Mouse (Mus musculus) thymus, postnatal 10 days (tissue): ENCODE results near the gene Mgat5.

Experiments
- DNase-seq, 2 experiments: peaks; one replicate each; pipeline ENCODE4 v3.0.0; 2021; ENCODE audit warnings: low spot score in 2 of 2

Gene Mgat5

DNA sequence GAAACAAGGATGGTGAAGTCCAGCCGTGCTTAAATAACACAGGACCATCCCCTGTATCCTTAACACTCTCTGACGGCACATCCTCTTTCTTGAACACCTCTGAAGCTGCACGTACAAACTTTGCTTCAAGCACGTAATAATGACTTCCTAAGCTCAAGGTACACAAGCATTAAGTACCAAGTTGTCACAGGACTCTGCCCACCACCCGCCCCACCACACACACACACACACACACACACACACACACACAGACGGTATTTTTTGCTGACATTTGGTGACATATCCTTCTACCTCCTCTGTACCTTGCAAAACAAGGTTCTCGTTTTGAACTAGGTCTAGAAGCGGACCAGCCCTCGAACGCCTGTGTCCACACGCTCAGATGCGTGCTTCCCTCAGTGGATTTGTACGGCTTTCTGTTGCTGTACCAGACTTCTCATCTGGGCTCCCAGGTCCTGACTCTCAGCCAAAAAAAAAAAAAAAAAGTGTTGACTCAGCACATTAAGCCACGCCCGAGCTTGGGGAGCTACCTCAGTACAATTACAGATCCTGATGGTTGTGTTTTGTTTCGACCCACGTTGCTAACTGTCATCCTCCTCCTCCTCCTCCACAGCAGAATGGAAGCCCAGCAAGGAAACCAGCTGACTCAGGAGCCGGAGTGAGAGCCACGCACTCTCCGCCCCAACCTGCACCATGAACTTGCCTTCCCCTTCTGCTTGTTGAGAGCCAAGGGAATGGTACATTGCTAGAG lies 101.4 kb downstream of the Mgat5 start:
- DNase-seq, result peak in 1 of 2 experiments; percentile 27

DNA sequence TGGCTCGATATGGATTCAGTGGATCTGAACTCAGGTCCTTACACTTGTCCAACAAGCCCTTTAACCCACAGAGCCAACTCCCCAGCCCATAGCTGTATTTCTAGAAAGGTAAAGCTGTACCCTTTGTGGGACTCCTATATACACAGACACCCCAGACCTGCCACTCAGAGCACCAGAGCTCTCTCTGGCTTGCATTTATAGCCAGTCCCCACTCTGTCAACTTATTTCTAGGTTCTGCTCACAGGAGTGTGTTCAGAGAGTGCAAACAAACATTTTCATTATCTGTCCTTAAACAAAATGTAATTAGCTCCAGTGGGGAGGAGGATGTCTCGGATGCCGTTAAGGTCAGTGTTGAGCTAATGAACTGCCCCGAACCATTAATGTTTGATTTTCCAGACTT lies 102.5 kb downstream of the Mgat5 start:
- no peak for DNase-seq

DNA sequence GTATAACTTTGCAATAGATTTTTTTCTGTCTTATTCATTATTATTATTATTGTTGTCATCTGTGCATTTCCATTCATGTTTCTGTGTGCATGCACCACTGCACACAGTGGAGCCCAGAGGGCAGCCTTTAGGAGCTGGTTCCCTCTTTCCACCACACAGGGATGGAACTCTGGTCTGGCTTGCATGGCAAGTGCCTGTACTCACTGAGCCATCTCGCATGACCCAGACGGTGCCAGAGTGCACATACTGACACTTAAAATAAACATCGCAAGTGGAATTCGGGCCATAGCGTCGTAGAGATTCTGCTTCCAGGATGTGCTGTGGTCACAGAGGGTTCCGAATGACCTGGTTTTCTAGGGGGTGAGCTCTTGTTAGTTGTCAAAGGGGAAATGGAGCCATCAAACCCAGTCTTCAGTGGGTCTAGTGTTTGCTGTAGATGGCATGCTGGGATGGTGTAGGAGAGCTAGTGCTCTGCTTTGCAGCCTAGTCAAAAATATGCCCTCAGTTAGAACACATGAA lies 103.5 kb downstream of the Mgat5 start:
- DNase-seq, result no peak

DNA sequence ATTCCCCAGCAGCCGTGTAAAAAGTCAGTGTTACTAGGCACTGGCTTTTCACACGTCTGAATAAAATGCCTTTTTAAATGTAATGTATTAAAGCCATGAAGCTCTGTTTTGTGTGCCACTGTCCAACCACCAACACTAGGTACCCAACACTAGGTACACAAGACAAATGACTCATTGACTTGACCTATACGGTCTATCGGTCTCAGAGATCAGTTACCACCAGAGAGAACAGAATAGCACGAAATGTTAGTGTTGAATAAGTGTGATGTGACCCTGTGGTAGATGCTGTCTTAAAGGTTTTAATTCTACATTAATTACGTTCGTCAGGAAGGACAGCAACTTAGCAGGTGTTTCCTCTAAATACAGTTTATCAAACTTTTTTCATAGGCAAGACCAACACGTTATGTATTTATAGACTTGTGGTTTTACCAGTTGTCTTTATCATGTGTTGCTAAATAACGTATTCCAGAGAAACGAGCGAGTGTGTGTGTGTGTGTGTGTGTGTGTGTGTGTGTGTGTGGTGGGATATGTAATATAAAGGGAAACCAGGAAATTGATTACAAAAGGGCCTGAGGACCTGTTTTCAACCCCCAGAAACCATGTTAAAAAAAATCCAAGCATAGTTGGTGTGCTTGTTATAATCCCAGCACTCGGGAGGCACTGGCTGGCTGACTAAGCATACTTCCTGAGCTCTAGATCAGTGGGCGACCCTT lies 104.3 kb downstream of the Mgat5 start:
- no peak for DNase-seq

DNA sequence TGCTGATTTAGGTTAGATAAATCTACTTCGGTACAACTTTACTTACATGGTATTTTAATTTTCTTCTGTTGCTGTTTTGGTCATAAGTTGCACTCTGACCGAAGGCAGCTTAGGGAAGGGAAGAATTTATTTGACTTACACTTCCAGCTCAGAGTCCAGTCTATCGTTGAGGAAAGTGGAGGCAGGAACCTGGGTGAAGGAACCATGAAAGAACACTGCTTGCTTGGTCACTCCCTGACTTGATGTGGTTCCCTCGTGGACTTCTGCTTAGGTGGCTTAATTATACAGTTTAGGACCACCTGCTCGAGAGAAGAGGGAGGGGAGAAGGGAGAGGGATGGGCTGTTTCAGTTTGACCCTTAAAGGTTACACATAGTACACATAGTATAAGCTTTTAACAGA lies 105.2 kb downstream of the Mgat5 start:
- DNase-seq, result no peak

DNA sequence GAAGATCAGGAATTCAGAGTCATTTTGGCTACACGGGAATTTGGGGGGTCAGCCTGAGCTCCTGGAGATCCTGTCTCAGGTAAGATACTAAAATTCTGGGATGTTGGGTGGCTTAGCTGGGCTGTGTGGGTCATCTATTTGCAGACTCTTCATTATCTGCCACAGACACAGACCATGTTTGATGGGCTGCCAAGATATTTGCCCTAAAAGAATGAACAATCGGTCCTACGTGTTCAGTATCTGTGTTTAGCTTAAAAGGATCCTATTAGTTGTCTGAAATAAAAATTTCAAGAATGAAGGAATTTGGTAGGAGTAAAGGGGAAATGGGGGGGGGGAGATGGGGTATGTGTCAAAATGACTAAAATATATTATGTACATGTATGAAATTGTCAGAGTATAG lies 105.9 kb downstream of the Mgat5 start:
- no peak for DNase-seq

DNA sequence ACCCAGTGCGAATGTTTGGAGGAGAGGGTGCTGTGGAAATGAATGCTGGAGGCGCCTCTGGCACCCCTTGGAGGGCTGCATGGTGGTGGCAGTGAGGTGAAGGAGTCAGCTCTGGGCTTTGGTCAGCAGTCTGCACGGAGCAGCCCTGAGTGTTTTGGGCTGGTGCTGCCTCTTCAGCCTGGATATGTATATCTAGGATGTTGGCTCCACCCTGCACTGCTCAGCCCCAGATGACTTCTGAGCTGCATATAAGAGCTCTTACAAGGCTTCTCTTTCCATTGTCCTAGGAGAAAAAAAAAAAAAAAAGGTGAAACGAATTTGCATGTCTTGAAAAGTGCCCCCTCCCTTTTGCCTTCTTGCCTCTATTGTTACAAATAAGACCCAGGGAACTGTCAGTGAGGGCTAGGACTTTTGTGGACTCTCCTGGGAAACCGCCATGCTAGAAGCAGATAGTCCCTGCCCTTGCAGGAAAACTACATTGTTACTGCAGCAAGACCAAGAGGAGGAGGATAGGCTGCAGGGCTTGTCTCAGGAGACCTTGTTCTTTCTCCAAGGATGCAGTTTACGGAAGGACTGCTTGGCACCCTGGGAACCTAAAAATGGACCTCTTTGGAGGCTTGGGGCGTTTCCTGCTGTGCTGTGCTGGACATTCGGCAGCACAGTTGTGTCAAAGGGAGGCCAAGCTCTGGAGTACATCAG lies 109.0 kb downstream of the Mgat5 start:
- no peak for DNase-seq

DNA sequence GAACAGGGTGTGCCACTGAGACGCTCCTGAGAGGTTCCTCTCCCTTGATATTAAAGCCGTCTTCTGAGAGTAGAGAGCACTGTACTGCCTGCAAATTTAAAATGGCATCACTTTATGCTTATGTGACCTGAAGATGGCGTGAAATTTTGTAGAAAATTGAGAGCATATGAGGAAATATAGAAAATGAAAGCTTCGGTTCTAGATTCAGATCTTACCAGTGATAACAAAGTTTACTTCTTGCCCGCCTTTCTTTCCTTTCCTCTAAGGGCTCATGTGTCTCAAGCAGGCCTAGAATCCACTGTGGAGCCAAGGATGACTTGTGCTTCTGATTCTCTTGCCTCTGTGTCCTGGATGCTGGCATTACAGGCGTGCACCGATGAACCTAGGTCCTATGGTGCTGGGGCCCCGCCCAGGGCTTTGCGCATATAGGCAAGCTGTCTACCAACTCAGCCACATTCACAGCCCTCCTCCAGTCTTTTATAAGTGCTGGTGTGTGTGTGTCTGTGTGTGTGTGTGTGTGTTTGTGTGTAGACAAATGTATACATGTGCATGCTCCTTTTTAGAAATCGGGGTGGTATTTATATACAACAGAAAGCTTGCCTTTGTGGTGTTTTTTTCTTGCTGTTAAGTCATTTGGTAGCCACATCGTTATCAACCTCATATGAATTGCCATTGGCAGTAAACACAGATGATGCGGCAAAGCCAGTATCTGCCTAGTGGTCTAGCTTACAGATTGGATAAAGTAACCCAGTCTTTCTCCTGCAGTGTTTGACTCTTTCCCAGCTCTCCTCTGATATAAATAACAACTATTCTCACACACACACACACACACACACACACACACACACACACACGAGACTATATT lies 111.2 kb downstream of the Mgat5 start:
- no peak for DNase-seq

DNA sequence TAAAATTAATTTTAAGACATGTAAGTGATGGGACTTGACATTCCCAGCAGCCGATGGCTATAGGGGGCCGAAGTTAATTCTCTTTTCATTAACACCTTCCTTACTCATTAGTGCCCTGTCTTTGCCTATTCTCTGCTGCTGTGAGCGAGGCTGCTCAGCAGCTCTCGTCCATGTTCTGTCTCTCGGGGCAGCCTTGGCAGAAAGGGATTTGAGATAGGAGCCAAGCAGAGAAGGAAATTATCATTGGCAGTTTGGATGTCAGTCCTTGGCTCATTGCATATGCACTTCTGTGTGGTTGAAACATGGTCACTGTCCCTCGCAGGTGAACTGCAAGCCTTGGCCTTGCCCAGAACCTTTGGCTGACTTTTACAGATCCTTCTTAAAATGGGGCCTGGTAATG lies 111.8 kb downstream of the Mgat5 start:
- no peak for DNase-seq

DNA sequence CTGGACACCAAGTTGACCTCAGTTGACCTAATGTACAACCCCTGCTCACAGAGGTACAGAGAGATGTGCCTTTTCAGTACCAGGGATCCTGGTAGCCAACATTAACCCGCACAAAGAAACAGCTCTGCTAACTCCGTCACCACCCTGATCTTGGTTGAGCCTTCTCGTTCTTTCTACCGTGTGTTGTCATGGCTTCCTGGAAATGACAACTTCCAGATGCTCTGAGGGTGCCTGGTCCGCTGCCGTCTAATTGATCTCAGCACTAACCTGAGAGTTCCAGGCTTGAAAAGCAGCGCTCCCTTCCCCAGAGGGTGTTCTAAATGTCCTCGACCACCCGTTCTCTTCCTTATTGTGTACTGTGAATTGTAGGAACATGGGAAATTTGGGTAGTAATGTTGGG lies 112.7 kb downstream of the Mgat5 start:
- no peak for DNase-seq

DNA sequence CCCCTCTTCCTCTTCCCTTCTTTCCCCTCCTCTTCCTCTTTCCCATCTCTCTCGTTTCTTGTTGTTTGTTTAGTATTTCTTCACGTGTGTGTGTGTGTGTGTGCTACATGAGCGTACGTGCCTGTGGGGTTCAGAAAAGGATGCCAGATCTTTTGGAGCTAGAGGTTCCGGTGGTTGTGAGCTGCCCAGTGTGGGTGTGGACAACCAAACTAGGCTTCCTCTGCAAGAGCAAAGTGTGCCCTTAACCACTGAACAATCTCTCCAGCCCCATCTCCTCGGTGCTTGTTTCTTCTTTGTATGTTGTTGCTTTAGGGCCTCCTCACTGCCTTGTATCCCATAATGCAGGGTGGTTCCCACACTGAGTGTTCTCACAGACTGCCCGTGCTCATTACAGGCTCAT lies 113.7 kb downstream of the Mgat5 start:
- no peak for DNase-seq

DNA sequence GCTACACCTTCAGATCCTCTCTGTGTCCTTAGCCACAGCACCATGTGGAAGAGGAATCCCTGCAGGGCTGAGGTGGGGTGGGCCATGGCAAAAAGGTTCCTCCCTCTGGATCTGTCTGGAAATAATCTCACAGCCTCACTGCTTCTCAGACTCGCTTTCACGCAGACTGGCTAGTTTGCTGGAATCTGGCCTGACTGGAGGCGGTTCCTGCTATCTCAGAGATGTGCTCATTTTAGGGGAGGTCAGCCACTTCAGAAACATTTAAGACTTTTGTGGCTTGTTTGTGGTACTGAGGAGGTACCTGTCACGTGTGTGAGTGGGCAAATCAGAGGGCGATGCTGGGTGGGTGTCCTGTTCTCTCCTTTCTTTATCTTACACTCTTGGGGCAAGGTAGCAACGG lies 115.0 kb downstream of the Mgat5 start:
- no peak for DNase-seq

DNA sequence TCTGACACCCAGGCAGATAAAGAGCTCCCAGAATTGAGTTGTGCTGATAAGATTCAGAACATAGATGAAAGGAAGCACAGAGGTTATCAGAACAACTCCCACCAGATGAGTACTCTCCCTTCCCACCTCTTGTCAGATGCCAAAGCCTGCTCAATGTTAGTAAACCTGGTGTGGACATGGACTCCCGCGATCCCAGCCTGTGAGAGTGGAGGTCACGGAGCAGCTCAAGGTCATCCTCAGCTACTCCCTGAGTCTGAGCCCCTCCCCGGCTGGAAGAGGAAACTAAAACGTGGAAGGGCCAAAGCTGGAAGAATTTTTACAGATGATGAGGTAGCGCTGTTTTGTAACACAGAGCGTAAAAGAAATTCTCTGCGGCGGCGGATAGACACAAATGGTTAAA lies 116.1 kb downstream of the Mgat5 start:
- DNase-seq, result no peak

DNA sequence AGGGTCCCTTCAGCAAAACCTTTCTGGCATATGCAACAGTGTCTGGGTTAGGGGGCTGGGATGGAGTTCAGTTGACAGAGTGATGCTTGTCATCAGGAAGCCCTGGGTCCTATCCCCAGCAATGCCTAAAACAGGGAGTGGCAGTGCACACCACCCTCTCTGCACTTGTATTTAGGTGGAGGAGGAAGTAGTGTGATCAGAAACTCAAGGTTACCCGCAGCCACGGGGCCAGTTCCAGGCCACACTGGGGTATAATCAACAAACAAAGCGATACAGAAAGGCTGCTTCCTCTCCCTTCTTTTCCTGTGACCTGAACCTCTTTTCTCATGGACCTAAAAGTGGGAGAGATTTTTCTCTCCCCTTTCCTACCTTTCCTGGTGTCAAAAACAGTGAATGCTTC lies 116.8 kb downstream of the Mgat5 start:
- DNase-seq, result no peak

DNA sequence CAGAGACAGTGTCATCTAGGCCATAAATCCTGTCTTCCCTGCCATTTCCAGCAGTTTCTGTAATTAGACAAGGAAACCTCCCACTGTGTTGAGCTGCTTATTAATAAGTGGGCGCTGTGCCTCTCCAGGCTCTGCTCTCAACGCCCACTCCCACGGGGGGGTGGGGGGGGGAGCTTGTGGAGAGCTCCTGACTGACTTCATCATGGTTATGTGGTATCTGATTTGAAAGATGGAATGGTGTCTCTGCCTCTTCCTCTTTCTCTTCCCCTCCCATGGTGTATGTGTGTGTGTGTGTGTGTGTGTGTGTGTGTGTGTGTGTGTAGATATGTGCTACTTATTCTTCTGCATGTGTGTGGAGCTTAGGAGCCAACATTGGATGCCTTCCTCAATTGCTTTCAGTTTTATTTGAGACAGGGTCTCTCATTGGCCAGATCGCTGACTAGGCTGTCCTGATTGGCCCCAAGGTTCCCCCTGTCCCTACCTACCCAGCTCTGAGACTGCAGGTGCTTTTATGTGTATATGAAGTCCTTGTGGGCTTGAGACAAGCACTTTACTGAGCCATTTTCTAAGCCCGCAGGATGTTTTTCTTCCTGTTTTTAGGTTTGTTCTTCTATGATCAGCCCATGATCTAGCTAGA lies 117.5 kb downstream of the Mgat5 start:
- DNase-seq, result no peak

DNA sequence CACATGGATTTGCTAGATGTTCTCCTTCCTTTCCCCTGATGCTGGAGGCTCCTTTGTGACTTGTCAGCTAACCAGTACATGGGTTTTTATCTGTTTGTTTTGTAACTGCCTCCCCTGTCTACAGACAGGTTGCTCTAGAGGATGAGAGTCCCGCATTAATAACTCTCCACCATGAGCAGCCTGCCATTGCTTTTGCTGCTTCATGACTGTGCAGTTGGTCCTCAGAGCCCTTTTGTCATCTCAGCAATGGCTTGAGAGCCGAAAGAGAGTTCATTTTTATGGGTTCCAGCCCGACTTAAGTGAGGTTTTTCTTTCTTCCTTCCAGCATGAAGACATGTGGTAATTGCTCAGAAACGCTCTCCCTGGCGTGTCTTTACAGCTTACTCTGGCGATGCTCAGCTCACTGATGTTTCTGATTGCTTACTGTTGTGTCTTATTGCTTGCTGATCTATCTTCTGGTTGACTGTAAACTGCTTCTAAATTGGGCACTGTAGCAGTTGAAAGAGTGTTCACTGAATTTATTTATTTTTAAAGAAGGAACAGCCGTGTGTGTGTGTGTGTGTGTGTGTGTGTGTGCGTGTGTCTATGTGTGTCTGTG lies 120.9 kb downstream of the Mgat5 start:
- no peak for DNase-seq

DNA sequence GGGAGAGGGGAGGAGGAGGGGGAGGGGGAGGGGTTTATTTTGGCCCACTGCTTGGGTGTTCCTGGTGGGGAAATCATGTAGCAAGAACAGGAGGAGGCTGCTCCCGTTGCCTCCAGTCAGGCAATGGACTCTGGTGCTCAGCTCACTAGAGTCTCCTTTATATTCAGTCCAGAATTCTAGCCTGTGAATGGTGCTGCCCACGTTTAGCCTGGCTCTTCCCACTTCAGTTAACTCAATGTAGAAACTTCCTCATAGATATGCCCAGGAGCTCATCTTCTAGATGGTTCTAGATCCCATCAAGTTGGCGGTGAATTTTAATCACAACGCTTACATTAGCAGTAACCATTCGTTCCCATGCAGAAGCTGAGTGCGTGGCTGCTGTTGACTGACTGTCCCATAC lies 123.0 kb downstream of the Mgat5 start:
- no peak for DNase-seq

DNA sequence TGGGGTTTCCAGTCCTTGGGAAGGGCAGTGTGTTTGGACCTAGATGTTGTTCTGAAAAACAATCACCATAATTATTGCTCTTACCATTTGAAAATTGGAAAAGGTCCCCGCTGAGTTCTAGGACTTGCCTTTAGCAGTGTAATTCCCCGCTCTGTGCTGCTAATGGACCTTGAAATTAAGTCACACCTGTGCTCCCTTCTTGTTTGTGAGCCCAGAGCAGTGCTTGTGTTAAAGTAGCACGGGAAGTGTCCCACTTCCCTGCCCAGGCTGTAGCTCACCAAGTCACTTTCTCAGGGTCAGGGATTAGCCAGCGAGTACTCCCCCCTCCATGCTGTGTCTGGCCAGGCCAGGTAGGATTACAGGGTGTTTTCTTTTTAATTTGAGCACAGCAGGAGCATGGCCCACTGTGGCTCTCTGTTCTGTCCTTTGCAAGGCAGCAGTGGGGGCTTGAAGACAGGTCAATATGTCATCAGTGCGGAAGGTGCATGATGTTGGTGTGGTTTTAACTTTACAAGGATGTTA lies 123.6 kb downstream of the Mgat5 start:
- DNase-seq, result no peak

DNA sequence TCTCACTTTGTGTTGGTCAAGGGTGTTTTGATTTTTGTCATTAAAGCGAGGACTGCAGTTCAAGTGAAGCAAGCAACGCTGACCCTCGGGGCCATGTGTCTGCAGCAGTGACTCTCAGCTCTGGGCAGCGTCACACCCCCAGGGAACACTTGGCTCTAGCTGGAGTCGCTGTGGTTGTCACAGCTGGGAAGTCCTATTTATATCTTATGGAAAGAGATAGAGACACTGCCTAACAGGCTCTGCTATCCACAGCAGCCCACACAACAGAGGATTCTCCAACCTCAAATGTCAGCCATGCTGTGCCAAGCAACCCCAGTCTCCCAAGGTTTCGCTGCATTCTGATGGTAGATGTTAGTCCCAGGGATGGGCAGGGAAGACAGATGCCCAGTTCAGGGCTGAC lies 125.0 kb downstream of the Mgat5 start:
- no peak for DNase-seq

DNA sequence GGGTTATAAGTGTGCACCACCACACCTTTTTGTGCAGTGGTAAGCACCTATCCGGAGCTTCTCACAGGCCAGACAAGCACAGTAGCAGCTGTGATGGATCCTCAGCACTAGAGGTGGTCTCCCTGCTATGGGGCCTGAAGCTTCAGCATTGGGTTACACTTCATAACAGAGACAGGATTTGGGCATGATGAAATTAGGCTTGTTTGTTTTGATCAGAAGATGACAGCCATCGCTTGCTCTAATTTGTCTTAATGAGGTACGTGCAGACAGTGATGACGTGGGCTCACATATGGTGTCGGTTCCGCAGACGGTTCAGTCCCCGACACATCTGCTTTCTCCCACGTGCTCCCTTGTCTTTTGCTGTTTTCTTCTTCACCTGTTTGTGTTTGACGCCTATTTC lies 132.9 kb downstream of the Mgat5 start:
- DNase-seq, result no peak
